Mouse (Mus musculus): Measurements from ENCODE around the gene Klk1b3. TPM values are rescaled to one million over a fixed set of nuclear protein-coding genes. Genes with fewer than 3 reads are reported as not detected.
"Not testable (repeated sequence)": the region's sequence is repeated elsewhere in the genome, so short reads cannot be mapped to it uniquely, and the experiment has no call there.

The Klk1b3 gene
- not detected in 2 replicates for polyA plus RNA-seq (2016; fragmentation: Nextera tagmentation; extraction: Ambion mirVana)

DNA sequence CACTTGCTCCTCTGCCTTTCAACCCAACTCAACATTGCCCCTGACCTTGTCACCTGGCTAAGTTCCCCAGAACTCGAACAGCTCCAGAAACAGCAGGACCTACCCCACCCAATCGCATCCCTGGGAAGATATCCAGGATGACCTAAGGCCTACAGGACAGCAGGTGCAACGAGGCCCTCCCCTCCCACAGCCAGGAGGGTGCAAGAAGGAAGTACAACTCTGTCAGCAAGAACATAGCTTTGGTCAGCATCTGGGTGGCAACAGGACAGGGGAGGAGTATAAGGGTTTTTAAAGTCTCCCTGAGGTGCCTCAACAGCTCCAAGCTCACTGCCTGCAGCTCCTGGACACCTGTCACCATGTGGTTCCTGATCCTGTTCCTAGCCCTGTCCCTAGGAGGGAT, at the start of gene Klk1b3:
Gene Klk1b3 (plus strand): TSS at position 301 of the 400 bp plus-strand sequence.
- H3K4me2 ChIP-seq (replicated peaks), result no peak within 1 kb of the TSS
- H3K4me3 ChIP-seq, result no peak within 1 kb of the TSS
- H3K9me3 ChIP-seq (replicated peaks), result no peaks in the 10 kb centered on the region
- H3K9ac ChIP-seq, result no peak within 1 kb of the TSS
- no peaks in the 10 kb centered on the region for H3K36me3 ChIP-seq
- no peaks in the 10 kb centered on the region for H3K4me1 ChIP-seq
- no peaks in the 10 kb centered on the region for H3K27me3 ChIP-seq
- 80% methylated on average over 3 of the region's 3 CpGs for WGBS
- H3K27ac ChIP-seq, result no peak within 1 kb of the TSS
- no peak for ATAC-seq (ENCODE audit: low FRiP score)

DNA sequence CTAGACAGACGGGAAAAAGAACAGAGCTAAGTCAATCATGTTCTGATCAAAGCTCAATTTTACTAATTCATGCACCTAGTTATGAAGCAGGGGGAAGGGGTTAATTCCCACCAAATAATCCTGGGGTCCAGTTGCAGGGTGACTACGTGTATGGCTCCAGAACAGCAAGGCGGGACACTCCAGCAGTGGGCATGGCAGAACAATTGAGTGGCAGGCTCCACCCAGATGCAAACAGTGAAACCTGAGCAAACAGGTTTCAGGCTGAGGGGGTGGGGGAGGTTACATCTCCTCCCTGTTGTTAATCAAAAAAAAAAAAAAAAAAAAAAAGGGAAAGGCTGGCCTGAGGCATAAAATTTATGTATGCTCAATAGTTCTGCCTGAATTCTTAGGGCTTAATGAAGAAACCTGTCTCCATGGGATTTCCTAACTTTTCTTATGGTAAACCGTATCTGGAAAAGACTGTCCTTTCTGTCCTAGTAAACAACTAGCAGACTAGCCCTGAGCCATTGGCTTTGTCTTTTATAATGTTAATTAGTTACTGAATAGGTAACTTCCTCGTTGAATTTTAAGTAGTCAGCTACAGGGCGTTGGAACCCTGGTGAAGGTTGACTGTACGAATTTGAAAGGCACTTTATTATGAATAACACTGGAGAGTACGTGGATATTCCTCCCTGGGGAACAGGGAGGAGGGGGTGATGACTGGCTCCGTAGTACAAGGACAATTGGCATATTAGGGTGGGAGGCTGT, 18.5 kb upstream of the Klk1b3 start:
- Histone ChIP-seq H3K9ac (no peak overlapping the region), H3K36me3 (no peaks in the 10 kb centered on the region), H3K4me2 (replicated peaks) (no peak overlapping the region), H3K4me3 (no peak overlapping the region), H3K4me1 (no peaks in the 10 kb centered on the region), H3K27me3 (no peaks in the 10 kb centered on the region), H3K27ac (no peak overlapping the region), H3K9me3 (replicated peaks) (no peaks in the 10 kb centered on the region)
- ATAC-seq (ENCODE audit: low FRiP score), result no peak
- WGBS, result 55% methylated on average over 9 of the region's 9 CpGs

DNA sequence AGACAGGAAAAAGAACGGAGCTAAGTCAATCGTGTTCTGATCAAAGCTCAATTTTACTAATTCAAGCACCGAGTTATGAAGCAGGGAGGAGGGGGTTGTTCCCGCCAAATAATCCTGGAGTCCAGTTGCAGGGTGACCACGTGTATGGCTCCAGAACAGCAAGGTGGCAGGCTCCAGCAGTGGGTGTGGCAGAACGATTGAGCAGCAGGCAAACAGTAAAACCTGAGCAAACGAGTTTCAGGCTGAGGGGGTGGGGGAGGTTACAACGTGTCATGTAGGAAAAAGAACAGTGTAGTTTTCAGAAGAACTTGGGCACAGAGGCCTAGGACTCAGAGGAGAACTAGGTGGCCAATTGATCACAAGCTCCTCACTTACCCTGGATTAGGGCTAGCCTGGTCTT, 11.5 kb upstream of the Klk1b3 start:
- not testable (repeated sequence) for ATAC-seq (ENCODE audit: low FRiP score); H3K4me2 ChIP-seq (replicated peaks); H3K4me3 ChIP-seq; H3K36me3 ChIP-seq; H3K4me1 ChIP-seq; H3K27me3 ChIP-seq; H3K27ac ChIP-seq; H3K9me3 ChIP-seq (replicated peaks); H3K9ac ChIP-seq
- WGBS, result 75% methylated on average over 8 of the region's 8 CpGs

DNA sequence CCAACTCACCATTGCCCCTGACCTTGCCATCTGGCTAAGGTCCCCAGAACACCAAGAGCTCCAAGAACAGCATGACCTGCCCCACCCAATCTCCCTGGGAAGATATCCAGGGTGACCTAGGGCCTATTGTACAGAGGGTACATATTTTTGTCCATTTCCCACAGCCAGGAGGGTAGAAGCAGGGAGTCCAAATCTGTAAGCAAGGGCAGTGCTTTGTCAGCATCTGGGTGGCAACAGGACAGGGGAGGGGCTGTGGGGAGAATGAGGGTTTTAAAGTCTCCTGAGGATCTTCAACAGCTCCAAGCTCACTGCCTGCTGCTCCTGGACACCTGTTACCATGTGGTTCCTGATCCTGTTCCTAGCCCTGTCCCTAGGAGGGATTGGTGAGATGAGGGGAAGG, 10.1 kb upstream of the Klk1b3 start, which contains the start of gene Klk1b24:
Gene Klk1b24 (plus strand): TSS at position 301 of the 400 bp plus-strand sequence.
- H3K4me1 ChIP-seq; H3K4me2 ChIP-seq (replicated peaks); ATAC-seq (ENCODE audit: low FRiP score); H3K36me3 ChIP-seq; H3K4me3 ChIP-seq; H3K27ac ChIP-seq; H3K9ac ChIP-seq; H3K9me3 ChIP-seq (replicated peaks); H3K27me3 ChIP-seq: not testable (repeated sequence)

- H3K4me2 ChIP-seq (replicated peaks); ATAC-seq (ENCODE audit: low FRiP score); H3K36me3 ChIP-seq; H3K4me3 ChIP-seq; H3K4me1 ChIP-seq; H3K9me3 ChIP-seq (replicated peaks); H3K9ac ChIP-seq; H3K27me3 ChIP-seq; H3K27ac ChIP-seq: not testable (repeated sequence)
- 81% methylated on average over 1 of the region's 1 CpGs for WGBS
Observed at GRCm38 (mm10) chr7:44193466-44193865, 4.5 kb upstream of the Klk1b3 start.

GRCm38 (mm10) chr7:44207135-44207534, 9.1 kb downstream of the Klk1b3 start, which contains the start of gene Klk1b4:
Gene Klk1b4, plus strand, starts transcription at chr7:44207435.
- not testable (repeated sequence) for H3K4me2 ChIP-seq (replicated peaks); H3K4me1 ChIP-seq; H3K4me3 ChIP-seq; H3K36me3 ChIP-seq; H3K27me3 ChIP-seq; H3K9me3 ChIP-seq (replicated peaks); H3K9ac ChIP-seq; H3K27ac ChIP-seq; ATAC-seq (ENCODE audit: low FRiP score)
- 58% methylated on average over 3 of the region's 3 CpGs for WGBS

DNA sequence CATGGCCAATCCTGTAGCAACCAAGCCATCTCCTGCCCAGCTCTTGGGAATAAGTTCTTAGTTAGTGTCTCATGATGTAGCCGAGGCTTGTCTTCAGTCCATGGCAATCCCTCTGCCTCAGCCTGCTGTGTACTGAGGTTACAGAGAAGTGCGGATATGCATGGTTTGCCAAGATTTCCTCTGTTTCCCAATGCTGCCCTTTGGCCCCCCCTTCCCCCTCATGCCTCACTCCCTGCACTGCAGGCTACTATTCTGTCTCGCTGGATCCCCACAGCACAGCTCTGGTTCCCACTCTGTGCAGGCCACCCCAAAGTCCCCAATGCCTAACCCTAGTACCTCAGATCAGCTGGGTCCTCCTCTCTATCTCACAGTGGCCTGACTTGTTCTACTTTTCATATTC, 10.3 kb downstream of the Klk1b3 start:
- no peaks in the 10 kb centered on the region for H3K36me3 ChIP-seq
- H3K9ac ChIP-seq, result no peak overlapping the region
- WGBS, result 78% methylated on average over 3 of the region's 3 CpGs
- H3K4me1 ChIP-seq, result no peaks in the 10 kb centered on the region
- no peak overlapping the region for H3K4me3 ChIP-seq
- H3K9me3 ChIP-seq (replicated peaks), result no peaks in the 10 kb centered on the region
- H3K4me2 ChIP-seq (replicated peaks), result no peak overlapping the region
- H3K27ac ChIP-seq, result no peak overlapping the region
- ATAC-seq (ENCODE audit: low FRiP score), result no peak
- no peaks in the 10 kb centered on the region for H3K27me3 ChIP-seq

- no peak within 1 kb of the TSS for H3K4me3 ChIP-seq
- ATAC-seq (ENCODE audit: low FRiP score), result no peak
- no peaks in the 10 kb centered on the region for H3K36me3 ChIP-seq
- H3K9me3 ChIP-seq (replicated peaks), result no peaks in the 10 kb centered on the region
- 81% methylated on average over 1 of the region's 1 CpGs for WGBS
- H3K27ac ChIP-seq, result no peak within 1 kb of the TSS
- H3K4me2 ChIP-seq (replicated peaks), result no peak within 1 kb of the TSS
- H3K9ac ChIP-seq, result no peak within 1 kb of the TSS
- no peaks in the 10 kb centered on the region for H3K4me1 ChIP-seq
- no peaks in the 10 kb centered on the region; the same call in 1 of the 2 replicates for H3K27me3 ChIP-seq
Observed at GRCm38 (mm10) chr7:44215645-44216044, 17.7 kb downstream of the Klk1b3 start, which contains the start of gene Klk1b5. Gene Klk1b5, plus strand, starts transcription at chr7:44215945.

GRCm38 (mm10) chr7:44221601-44222000, 23.6 kb downstream of the Klk1b3 start:
- not testable (repeated sequence) for H3K4me2 ChIP-seq (replicated peaks); H3K27ac ChIP-seq; ATAC-seq (ENCODE audit: low FRiP score); H3K4me3 ChIP-seq; H3K36me3 ChIP-seq; H3K4me1 ChIP-seq; H3K27me3 ChIP-seq; H3K9ac ChIP-seq; H3K9me3 ChIP-seq (replicated peaks)
- WGBS, result 70% methylated on average over 8 of the region's 10 CpGs

DNA sequence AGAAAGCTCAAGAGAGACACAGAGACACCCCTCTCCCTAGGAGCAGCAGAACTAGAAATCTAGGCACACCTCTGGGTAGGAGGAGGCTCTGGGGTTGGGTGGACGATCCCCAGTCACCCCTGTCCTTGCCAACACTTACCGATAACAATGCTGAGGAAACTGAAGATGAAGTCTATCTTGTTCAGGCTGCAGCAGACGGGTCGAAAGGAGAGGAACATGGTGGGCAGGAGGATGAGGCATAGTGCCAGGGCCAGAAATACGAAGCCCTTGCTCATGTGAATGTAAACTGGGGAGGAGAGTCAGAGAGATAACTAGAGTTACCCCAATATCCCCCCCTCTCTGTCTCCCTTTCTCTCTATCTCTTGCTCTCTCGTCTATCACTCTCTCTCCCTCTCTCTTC, 24.3 kb downstream of the Klk1b3 start:
- H3K27me3 ChIP-seq; H3K27ac ChIP-seq; H3K4me1 ChIP-seq; H3K4me2 ChIP-seq (replicated peaks); H3K4me3 ChIP-seq; H3K36me3 ChIP-seq; ATAC-seq (ENCODE audit: low FRiP score); H3K9ac ChIP-seq; H3K9me3 ChIP-seq (replicated peaks): not testable (repeated sequence)
- 88% methylated on average over 6 of the region's 6 CpGs for WGBS

DNA sequence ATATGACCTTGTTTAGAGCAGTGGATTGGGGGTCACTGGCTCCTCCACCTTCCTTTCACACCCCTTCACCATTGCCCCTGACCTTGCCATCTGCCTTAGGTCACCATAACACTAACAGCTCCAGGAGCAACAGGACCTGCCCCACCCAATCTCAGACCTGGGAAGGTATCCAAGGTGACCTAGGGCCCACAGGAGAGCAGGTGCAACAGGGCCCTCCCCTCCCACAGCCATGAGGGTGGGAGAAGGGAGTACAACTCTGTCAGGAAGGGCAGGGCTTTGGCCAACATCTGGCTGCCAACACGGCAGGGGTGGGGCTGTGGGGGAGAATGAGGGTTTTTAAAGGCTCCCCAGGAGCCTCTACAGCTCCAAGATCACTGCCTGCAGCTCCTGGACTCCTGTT, 27.1 kb downstream of the Klk1b3 start, which contains the start of gene Klk1:
Gene Klk1 (plus strand): TSS at position 285 of the 400 bp plus-strand sequence.
- no peaks in the 10 kb centered on the region for H3K9me3 ChIP-seq (replicated peaks)
- H3K4me2 ChIP-seq (replicated peaks), result no peak within 1 kb of the TSS
- H3K9ac ChIP-seq, result no peak within 1 kb of the TSS
- H3K27ac ChIP-seq, result no peak within 1 kb of the TSS
- WGBS, result 38% methylated on average over 1 of the region's 1 CpGs
- no peaks in the 10 kb centered on the region for H3K36me3 ChIP-seq
- no peaks in the 10 kb centered on the region for H3K27me3 ChIP-seq
- no peaks in the 10 kb centered on the region for H3K4me1 ChIP-seq
- no peak for ATAC-seq (ENCODE audit: low FRiP score)
- no peak within 1 kb of the TSS for H3K4me3 ChIP-seq

GRCm38 (mm10) chr7:44235909-44236308, 37.9 kb downstream of the Klk1b3 start, which contains the start of gene Gm36864:
Gene Gm36864, plus strand, starts transcription at chr7:44236177.
- 81% methylated on average over 3 of the region's 3 CpGs for WGBS
- Histone ChIP-seq H3K9ac (no peak within 1 kb of the TSS), H3K4me1 (no peaks in the 10 kb centered on the region), H3K4me2 (replicated peaks) (no peak within 1 kb of the TSS), H3K4me3 (no peak within 1 kb of the TSS), H3K36me3 (no peaks in the 10 kb centered on the region), H3K27ac (no peak within 1 kb of the TSS), H3K9me3 (replicated peaks) (no peaks in the 10 kb centered on the region), H3K27me3 (0 out of 2 replicates have a peak, but pooled peaks cover 2% of the 10 kb centered on the region)
- ATAC-seq (ENCODE audit: low FRiP score), result no peak

DNA sequence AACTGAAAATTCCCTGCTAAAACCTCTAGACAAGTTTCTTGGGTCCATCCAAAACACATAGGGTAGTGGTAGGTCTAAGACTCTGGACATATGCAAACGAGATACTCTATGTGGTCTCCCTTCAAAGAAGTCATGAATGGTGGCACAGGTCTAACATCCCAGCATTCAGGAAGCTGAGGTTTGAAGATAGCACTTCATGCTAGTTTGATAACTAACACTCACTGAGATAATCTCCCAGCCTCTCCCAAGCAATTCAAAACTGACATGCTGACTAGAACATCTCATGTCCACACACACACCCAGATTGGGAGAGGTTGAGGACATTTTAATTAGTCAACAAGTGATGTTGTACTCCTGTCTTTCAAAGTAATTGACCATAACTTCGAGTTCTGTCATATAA, 41.9 kb downstream of the Klk1b3 start:
- no peaks in the 10 kb centered on the region for H3K27me3 ChIP-seq
- no peak overlapping the region for H3K27ac ChIP-seq
- no peaks in the 10 kb centered on the region for H3K36me3 ChIP-seq
- ATAC-seq (ENCODE audit: low FRiP score), result no peak
- WGBS, result 57% methylated on average over 2 of the region's 2 CpGs
- H3K4me2 ChIP-seq (replicated peaks), result no peak overlapping the region
- H3K9me3 ChIP-seq (replicated peaks), result 0 out of 2 replicates have a peak, but pooled peaks cover 2% of the 10 kb centered on the region
- no peak overlapping the region for H3K9ac ChIP-seq
- H3K4me1 ChIP-seq, result no peaks in the 10 kb centered on the region
- no peak overlapping the region for H3K4me3 ChIP-seq
